Mouse (Mus musculus) fibroblast of lung, adult 2 months (primary cell): ENCODE results near the gene Cbarp.

ENCODE experiments used
- DNase-seq: peaks from one replicate; pipeline ENCODE4 v3.0.0-alpha.2; 2011; ENCODE audit warnings: low read depth

The Cbarp gene

DNA sequence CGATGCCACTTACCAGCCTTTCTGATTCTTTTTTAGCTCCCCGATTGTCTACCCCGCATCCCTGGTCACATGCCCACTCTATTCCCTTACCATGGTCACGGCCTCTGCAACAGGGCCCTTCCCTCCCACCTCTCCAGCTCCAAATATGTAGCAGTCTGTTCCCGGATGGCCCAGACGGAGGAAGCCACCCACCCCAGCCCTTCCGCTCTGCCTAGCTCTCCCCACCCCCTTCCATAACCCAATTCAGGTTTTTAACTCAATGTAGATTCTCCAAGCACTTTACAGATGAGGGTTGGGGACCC, 16.1 kb upstream of the Cbarp start:
- DNase-seq, result no peak

DNA sequence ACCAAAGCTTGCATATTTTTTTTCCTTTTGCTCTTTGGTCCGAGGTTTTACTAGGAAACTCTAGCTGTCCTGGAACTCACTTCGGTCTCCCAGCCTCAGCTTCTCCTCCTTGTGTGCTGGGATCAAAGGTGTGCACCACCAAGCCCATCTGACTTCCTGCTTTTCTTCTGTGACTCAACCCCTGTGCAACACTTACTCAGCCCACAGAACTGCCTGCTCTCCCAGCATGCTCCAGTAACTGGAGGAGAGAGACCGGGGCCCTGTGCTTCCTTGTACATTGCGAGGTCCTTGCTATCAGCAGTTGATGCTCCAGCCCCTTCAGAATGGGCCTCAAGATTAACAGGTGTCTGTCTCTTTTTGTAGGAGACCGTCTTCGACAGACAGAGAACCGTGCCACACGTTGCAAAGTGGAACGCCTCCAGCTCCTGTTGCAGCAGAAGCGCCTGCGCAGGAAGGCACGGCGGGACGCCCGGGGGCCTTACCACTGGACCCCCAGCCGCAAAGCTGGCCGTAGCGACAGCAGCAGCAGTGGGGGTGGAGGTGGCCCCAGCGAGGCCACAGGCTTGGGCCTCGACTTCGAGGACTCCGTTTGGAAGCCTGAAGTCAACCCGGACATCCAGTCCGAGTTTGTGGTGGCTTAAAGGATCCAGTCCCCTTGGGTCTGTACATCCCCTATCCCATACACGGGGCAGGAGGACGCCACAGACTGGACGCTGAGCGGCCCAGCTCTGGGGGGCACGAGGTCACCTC, 15.5 kb upstream of the Cbarp start:
- DNase-seq, result no peak

DNA sequence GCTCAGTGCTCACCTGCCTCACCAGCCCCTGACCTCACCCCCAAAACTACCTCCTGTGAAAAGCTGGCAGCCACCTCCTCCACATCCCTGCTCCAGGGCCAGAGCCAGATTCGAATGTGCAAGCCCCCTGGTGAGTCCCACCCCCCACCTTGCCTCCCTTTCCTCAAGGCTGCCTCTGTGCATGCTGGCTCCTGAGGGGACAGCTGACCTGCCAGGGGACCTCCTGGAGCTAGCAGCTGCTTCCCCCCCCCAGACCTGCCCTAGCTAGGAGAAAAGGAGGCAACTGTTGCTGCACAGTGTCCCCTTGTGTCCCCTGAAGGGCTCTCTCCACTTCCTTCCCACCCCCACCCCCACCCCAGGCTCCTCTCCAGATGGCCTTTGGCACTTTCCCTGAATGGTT, 14.6 kb upstream of the Cbarp start:
- DNase-seq, result no peak

DNA sequence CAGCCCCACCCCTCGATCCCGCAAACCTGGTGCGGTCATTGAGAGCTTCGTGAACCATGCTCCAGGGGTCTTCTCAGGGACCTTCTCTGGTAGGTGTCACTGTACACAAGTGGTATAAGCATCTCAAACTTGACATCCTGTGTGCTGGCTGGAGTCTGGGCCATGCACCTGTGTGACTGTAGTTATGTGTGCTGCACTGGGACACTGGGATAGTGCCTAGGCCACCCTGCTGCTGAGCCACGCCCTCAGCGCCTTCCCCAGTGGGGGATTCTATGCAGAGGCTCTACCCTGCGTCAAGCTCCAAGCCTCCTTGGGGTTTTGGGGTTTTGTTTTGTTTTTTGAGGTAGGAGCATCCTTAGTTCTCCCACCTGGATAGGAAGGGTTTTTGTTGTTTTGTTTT, 13.7 kb upstream of the Cbarp start:
- no peak for DNase-seq

- no peak for DNase-seq
Measured at GRCm38 (mm10) chr10:80153713-80154112, 13.1 kb upstream of the Cbarp start.

DNA sequence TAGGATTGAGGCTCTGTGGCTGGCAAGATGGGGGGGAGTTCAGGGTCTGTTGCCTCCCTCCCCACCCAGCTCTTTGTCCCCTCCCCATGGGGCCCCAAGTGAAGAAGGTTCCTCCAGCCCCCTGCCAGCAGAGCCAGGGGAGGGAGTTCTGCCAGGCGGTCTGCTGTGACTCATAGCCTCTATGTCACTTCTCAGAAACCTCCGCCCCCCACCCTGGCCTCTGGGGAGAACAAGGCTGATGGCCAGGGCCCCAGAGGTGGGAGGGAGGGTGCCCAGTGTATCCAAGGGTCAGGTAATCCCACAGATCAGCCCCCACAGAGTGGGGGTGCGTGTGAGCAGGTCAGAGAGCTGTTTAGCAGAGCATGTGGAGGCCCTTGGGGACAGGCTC, 12.2 kb upstream of the Cbarp start:
- DNase-seq, result no peak

GRCm38 (mm10) chr10:80152071-80152872, 11.6 kb upstream of the Cbarp start:
- DNase-seq, result no peak

- no peak for DNase-seq
Measured at GRCm38 (mm10) chr10:80151211-80152034, 10.8 kb upstream of the Cbarp start.

DNA sequence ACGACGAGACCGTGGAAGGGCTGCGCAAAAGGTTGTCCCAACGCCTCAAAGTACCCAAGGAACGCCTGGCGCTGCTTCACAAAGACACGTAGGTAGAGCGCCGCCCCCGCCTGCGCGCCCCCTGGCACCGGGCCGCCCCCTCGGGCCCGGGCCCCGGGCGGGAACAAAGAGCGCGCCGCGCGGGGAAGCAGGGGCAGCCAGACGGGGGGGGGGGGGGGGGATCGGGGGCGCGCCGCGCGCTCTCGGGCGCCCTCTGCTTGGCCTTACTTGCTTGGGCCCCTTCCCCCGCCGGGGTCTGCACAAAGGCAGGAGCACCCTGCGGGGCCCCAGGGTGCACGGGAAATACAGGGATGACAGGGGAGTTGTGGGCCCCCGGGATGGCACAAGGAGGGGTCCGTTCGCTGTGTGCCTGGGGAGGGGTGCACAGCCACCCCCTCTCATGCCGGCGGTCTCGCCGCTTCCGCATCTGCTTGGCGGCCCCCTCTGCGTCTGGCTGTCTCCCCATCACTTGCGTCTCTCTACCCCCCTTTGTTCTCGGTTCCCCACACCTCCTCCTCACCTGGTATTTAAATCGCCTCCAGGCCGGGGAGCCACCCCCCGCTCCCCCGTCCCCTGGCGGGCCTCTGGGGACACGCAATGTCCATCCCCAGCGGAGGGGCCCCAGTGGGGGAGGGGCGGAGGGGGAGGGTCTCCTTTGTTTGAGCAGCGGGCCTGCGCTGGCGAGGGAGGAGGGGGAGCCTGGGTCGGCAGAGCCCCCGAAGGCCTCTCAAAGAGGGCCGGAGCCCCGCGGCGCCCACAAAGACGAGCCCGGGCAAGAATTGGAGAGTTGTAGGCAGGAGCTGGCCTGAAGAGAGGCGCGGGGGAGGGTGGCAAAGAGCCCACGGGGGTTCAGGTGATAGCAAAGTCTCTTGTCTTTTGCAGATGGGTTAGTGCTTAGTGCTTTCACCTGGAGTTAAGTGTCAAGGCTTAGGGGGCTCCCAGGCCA, 9.9 kb upstream of the Cbarp start:
- DNase-seq, result no peak

GRCm38 (mm10) chr10:80149291-80150225, 8.9 kb upstream of the Cbarp start:
- DNase-seq, result peak; percentile 98

- DNase-seq, result peak; percentile 75
Measured at GRCm38 (mm10) chr10:80148610-80149290, 8.1 kb upstream of the Cbarp start.

GRCm38 (mm10) chr10:80147719-80148601, 7.3 kb upstream of the Cbarp start, which contains the start of gene Midn:
Gene Midn, plus strand, starts transcription at chr10:80148272.
- DNase-seq, result no peak

- no peak for DNase-seq
Measured at GRCm38 (mm10) chr10:80147146-80147718, 6.6 kb upstream of the Cbarp start.

GRCm38 (mm10) chr10:80146568-80147011, 6.0 kb upstream of the Cbarp start:
- no peak for DNase-seq

DNA sequence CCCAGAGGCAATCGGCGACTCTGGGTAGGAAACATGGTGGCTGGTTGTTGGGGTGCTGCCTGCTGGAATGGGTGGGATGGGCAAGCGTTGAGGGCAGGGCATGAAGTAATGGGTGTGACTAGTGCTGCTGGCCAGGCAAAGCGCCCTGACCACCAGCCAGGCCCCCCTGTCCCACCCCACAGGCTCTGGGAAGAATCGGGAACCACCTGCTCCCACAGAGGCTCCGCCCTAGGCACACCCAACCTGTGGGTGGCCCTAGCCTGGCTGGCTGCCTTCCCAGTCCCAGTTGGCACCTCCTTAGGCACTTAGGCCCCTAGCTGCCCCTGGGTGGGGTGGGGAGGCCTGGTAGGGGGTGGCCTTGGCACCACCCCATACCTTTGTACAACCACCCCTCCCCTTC, 5.3 kb upstream of the Cbarp start:
- no peak for DNase-seq

- DNase-seq, result no peak
Measured at GRCm38 (mm10) chr10:80144864-80145838, 4.5 kb upstream of the Cbarp start.

DNA sequence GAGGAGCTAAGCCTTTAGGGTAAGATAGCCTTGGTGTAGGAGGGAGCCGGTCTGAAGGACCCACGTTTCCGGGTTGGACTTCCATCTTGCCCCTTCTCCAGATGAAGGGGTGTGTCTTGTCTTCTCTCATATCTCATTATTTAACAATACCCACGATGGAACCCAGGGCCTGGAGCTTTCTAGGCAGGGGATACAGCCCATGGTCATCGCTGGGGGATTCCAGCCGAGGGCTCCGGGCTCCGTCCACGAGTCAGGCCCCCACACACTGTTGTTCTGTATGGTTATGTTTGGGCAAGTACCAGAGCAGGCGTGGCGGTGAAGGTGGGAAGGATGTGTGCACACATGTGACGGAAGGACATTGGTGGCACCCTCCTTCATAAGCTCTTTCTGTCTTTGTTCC, 3.5 kb upstream of the Cbarp start:
- no peak for DNase-seq
